Mouse (Mus musculus) cerebellum, postnatal 4 days (tissue): Measurements from ENCODE around the gene Kiss1.

Experiments used
- DNase-seq, 2 experiments: peaks; one replicate each; pipeline ENCODE4 v3.0.0; 2022; ENCODE audit warnings: low spot score in 2 of 2, mixed read lengths in 1 of 2

Gene Kiss1

DNA sequence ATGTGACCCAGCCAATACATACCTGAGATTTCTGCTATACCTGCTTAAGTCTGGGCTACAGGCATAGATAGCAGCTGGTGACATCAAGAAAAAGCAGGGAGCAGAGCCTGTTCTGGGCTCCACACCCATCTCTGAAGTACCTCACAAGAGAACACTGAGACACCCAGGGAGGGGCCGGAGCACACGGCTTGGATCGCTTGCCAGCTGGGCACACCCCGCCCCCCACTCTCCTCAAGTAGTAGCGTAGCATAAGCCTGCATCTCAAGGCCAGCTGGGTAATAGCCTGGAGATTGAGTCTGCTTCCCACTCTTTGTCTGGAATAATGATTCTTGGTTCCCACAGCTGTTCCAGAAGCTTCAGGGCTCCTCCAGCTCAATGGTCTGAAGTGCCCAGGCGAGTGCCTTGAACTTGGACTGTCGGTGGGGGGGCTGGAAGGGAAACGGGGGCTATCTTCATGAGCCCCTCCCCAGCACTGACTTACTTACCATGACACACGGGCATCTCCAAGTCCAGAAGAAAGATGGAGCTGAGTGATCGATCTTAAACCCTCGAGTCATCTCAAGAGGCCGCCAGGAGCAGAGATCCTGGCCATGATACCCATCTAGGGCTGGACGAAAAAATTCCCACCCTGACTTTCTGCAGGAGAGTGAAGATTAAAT, at the start of gene Kiss1:
Kiss1 (plus strand) TSS at position 609 of the 659 bp plus-strand sequence.
- DNase-seq: no peak

- DNase-seq: no peak
Measured at GRCm38 (mm10) chr1:133274163-133274562, 47.5 kb upstream of the Kiss1 start.

DNA sequence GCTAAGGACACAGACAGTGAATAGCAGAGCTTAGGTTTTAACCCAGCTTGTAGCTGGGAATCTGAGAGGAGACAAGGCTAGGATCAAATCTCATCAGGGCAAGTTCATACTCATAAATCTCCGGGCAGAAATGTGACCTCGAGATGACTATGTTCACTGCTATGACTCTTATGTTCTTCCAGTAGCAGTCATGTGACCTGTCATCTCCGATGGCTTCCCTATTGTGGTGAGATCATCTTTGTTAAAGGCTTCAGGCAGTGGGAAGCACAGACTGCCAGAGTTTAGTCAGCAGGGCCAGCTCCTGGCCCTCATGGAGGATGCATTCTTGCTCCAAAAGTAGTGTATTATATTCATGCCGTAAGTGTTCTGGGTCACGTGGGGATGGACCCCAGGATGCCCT, 44.7 kb upstream of the Kiss1 start:
- no peak for DNase-seq

DNA sequence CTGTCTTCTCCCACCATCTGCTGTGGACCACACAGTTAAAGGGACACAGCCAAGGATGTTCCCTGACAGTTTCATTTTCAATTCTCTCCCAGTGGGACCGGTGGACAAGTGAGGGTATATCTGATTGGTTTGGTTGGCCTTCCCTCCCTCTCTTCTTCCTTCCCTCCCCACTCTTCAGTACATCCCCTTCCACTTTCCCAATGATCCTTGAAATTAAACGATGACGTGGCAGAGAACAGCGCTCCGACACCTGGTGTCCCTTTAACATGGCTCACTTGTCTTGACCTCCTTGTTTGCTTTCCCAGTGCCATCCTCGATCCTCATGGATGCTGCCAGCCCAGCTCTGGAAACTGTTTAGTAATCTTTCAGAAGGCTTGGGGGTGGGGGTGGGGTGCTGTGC, 43.1 kb upstream of the Kiss1 start:
- DNase-seq: no peak

DNA sequence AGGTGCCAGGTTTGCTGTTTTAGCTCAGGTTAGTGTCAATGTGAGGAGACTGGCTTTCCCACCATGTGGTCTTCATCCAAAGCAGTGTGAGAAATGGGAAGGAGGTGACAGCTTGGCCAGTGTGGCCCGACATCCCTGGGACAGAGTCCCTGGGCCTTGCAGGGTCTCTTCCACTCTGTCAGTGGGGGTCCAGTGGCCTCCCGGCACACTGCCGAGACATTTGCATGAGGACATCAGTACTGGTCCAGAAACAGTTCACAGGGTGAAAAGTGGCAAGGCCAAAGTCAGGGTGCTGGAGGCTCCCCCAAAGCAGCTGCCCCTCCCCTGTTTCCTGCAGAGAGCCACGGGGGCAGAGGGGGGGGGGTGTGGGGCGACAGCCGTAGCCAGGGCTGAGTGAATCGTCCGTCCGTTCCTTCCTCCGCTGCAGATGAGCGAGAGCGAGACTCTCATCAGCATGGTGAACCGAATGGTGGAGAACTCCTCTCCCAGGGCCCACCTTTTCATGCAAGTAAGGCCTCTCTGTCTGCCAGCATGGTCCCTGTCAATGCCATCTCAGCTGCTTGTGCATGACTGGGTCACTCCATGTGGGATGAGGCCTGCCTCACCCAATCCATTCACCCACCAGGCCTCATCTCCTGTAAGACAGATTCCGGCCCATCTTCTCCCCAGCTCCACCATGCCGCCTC, 42.6 kb upstream of the Kiss1 start:
- no peak for DNase-seq

- DNase-seq: no peak
Measured at GRCm38 (mm10) chr1:133279632-133280093, 42.0 kb upstream of the Kiss1 start.

GRCm38 (mm10) chr1:133280537-133280936, 41.1 kb upstream of the Kiss1 start:
- no peak for DNase-seq

GRCm38 (mm10) chr1:133285907-133286306, 35.8 kb upstream of the Kiss1 start:
- no peak for DNase-seq

DNA sequence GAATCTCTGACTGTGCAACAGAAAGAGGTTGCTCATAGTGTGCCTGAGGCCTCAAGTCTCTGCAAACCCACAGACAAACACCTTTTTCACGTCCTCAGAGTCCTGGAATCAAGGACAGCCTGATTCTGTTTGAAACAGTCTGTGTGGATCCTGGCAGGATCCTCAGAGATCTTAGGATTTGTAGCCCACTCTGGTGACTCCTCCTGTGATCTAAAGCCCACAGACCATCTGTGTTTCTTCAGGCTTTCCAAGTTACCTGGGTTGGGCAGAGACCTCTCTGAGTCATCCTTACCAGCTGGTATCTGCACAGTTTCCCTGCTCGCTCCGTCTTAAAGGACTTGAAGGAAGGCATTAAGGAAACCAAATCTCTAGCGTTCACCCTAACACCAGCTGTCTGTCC, 34.6 kb upstream of the Kiss1 start:
- no peak for DNase-seq

DNA sequence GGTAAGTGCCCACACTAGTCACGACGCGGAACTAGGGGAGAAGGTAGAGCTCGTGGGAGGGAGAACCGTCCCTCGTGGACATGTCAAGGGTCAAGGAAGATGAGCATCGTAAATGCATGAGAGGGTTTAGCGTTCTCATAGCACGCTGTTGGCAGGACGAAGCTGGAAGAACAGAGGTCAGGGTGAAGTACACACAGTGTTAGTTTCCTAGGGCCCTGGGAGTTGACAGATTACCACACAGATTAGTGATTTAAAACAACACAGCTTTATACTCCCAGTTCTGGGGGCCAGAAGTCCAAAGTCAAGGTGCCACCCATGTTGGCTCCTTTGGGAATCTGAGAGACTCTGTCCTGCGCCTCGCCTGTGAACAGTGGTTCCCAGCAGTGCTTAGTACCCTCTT, 33.8 kb upstream of the Kiss1 start:
- no peak for DNase-seq

DNA sequence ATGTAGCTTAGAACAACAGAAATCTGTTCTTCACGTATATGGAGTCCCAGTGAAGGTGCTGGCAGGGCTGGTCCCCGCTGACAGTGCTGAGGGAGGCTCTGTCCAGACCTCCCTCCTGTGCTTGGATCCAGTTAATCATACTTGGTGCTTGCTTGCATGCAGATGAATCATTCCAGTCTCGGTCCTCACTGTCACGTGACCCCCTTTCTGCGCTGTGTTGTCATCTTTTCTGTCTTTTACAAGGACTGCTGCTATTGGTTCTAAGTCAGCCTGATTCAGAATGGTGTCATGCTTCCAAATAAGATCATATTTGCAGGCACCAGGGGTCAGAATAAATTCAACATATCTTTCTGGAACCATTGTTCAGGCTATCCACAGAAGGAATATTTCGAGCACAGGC, 29.8 kb upstream of the Kiss1 start:
- no peak for DNase-seq

DNA sequence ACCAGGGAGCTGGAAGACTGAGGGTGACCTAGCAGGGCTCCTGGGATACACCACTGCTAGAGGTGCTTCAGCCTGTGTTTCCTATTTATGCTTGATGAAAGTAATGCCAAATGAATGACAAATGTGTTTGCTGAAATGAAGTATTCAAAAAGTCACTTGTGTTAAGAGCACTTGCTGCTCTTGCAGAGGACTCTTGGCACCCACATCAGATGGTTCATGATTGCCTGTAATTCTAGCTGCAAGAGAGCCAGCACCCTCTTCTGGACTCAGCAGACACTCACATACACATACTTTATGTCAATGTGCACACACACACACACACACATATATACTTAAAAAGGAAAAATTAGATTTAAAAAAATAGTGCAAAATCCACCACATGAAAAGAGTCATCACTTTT, 29.1 kb upstream of the Kiss1 start:
- DNase-seq: no peak

- peak in 1 of 2 experiments; percentile 67 for DNase-seq
Measured at GRCm38 (mm10) chr1:133296376-133296775, 25.3 kb upstream of the Kiss1 start.

DNA sequence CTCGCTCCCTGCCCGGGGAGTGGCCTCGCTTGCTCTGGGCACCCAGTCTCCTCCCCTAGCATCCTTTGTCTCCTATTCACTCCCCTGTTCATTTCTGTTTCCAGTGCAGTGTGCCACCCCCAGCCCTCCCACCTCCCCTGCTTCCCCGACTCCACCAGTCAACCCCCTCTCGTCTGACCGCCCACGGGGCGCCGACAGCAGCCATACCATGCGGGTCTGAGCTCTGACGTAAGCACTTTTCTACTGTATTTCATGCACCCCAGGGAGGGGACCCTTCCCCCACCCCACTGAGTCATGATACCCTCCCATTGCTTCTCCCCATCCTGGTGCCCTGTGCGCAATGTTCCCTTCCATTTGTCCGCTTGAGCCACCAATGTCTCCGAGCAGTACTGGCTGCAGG, 22.9 kb upstream of the Kiss1 start:
- no peak for DNase-seq

- peak in 1 of 2 experiments; percentile 47 for DNase-seq
Measured at GRCm38 (mm10) chr1:133302540-133302939, 19.1 kb upstream of the Kiss1 start.

- DNase-seq: peak; percentile 74 to 89
Measured at GRCm38 (mm10) chr1:133306842-133307241, 14.8 kb upstream of the Kiss1 start.

- DNase-seq: peak in 1 of 2 experiments; percentile 46
Measured at GRCm38 (mm10) chr1:133307318-133307717, 14.4 kb upstream of the Kiss1 start.

DNA sequence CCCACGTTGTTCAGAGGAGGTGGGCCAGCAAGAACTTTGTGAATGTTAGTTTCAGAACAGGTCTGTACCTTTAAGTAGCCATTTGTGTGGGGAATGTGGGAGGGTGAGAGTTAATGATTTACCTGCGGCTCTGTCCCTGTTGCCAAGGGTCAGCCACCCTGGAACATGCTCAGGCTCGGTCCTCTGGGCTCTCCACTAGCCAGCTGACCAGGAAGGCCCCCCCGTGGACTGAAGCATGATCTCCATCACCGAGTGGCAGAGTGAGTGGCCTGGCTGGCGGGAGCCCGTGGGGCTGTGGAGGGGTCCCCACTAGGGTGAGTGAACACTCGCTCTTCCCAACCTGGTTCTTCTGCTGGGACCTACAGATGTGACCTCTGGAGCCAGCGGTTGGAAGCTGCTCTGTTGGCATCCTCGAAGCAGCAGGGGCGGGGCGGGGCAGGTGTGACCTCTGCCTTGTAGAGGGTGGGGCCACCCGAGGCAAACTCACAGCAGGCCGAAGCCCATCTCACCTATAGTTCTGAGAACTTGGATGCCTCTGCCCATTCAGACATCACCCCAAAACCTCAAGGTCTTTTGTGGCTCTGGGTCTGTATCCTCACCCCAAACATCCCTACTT, 11.9 kb upstream of the Kiss1 start, which contains the start of gene Golt1a:
Golt1a (plus strand) TSS at position 149 of the 616 bp plus-strand sequence.
- no peak for DNase-seq

GRCm38 (mm10) chr1:133311240-133311639, 10.4 kb upstream of the Kiss1 start:
- DNase-seq: no peak

DNA sequence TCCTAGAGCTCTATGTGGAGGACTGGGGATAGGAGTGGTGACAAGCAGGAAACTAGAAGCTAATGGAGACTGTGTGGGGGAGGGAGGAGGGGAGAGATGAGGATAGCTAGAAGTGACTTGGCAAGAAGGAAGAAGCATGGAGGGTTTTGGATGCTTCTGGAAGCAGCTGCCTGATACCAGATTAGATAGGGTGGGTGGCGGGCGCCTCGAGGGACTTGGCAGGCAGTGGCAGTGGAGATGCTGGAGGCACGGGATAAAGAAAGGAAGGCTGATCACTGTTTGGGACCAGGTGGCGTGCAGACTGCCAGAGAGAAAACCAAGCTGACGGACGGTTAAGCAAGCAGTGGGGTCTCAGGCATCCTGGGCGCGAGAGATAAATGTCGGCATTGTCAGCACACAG, 9.7 kb upstream of the Kiss1 start:
- DNase-seq: peak in 1 of 2 experiments; percentile 70

- peak in 1 of 2 experiments; percentile 64 for DNase-seq
Measured at GRCm38 (mm10) chr1:133314364-133314763, 7.3 kb upstream of the Kiss1 start.

- DNase-seq: no peak
Measured at GRCm38 (mm10) chr1:133315775-133316174, 5.9 kb upstream of the Kiss1 start.

DNA sequence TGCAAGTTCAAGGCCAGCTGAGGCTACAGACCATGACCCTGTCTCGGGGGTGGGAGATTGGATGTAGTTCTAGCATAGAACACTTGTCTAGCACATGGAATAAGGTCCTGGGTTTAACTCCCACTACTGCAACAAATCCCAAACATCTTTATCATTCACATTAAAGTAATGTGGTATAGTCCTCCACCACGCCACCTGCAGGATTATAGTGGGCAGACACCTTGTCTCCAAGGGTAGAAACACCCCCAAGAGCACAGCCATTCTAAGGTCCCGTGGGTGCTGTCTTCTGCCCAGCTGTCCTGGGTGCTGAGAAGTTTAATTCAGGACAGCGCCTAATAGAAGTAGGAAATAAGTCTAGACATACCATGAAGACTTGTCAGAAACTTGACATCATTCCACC, 5.1 kb upstream of the Kiss1 start:
- DNase-seq: no peak
